Mouse (Mus musculus): ENCODE results near the gene Slc6a11. TPM values are rescaled to one million over a fixed set of nuclear protein-coding genes. Genes with fewer than 3 reads are reported as not detected.

Gene Slc6a11
- polyA plus RNA-seq, 1 experiment from 2014 or later: 33.4 TPM

- Histone ChIP-seq H3K9ac (no peak overlapping the region), H3K4me3 (no peak overlapping the region), H3K4me2 (no peak overlapping the region), H3K36me3 (no peaks in the 10 kb centered on the region), H3K27ac (replicated peaks) (peak overlapping the region; percentile 52), H3K9me3 (no peaks in the 10 kb centered on the region), H3K27me3 (0 out of 2 replicates have a peak, but pooled peaks cover 5% of the 10 kb centered on the region), H3K4me1 (replicated peaks) (peaks cover 24% of the 10 kb centered on the region)
- ATAC-seq (ENCODE audit: low read depth): peak; percentile 82
- 17% methylated on average over 6 of the region's 6 CpGs for WGBS
Observed at GRCm38 (mm10) chr6:114238892-114239644, 108.0 kb downstream of the Slc6a11 start.

- WGBS: 80% methylated on average over 11 of the region's 11 CpGs
- Histone ChIP-seq H3K9me3 (no peaks in the 10 kb centered on the region), H3K4me2 (no peak overlapping the region), H3K9ac (no peak overlapping the region), H3K4me3 (no peak overlapping the region), H3K27me3 (peaks cover 27% of the 10 kb centered on the region), H3K27ac (replicated peaks) (no peak overlapping the region), H3K4me1 (replicated peaks) (peaks cover 9% of the 10 kb centered on the region), H3K36me3 (no peaks in the 10 kb centered on the region)
- no peak for ATAC-seq (ENCODE audit: low read depth)
Observed at GRCm38 (mm10) chr6:114245665-114246064, 114.6 kb downstream of the Slc6a11 start.

GRCm38 (mm10) chr6:114250311-114250710 lies 119.3 kb downstream of the Slc6a11 start:
- WGBS: 6% methylated on average over 5 of the region's 5 CpGs
- peak overlapping the region; percentile 50 for H3K27ac ChIP-seq (replicated peaks)

GRCm38 (mm10) chr6:114254927-114255326 lies 123.9 kb downstream of the Slc6a11 start:
- Histone ChIP-seq H3K4me2 (no peak overlapping the region), H3K36me3 (no peaks in the 10 kb centered on the region), H3K9me3 (no peaks in the 10 kb centered on the region), H3K27ac (replicated peaks) (no peak overlapping the region), H3K27me3 (peaks cover 9% of the 10 kb centered on the region; the same call in 1 of the 2 replicates), H3K4me3 (no peak overlapping the region), H3K9ac (no peak overlapping the region), H3K4me1 (replicated peaks) (peaks cover 33% of the 10 kb centered on the region)
- WGBS: 63% methylated on average over 14 of the region's 14 CpGs
- no peak for ATAC-seq (ENCODE audit: low read depth)

More at GRCm38 (mm10) chr6:114250311-114250710, 119.3 kb downstream of the Slc6a11 start:
- Histone ChIP-seq H3K4me2 (no peak overlapping the region), H3K27me3 (peaks cover 30% of the 10 kb centered on the region), H3K36me3 (no peaks in the 10 kb centered on the region), H3K9ac (no peak overlapping the region), H3K4me1 (replicated peaks) (peaks cover 9% of the 10 kb centered on the region), H3K4me3 (no peak overlapping the region), H3K9me3 (no peaks in the 10 kb centered on the region)
- peak; percentile 66 for ATAC-seq (ENCODE audit: low read depth)

- Histone ChIP-seq H3K4me1 (replicated peaks) (peaks cover 43% of the 10 kb centered on the region), H3K9ac (no peak overlapping the region), H3K27ac (replicated peaks) (peak overlapping the region; percentile 75), H3K4me3 (no peak overlapping the region), H3K36me3 (no peaks in the 10 kb centered on the region), H3K9me3 (no peaks in the 10 kb centered on the region), H3K4me2 (no peak overlapping the region), H3K27me3 (peaks cover 7% of the 10 kb centered on the region; the same call in 1 of the 2 replicates)
- 76% methylated on average over 1 of the region's 1 CpGs for WGBS
- ATAC-seq (ENCODE audit: low read depth): peak; percentile 59; the same call in 1 of the 2 replicates
Observed at GRCm38 (mm10) chr6:114257762-114258361, 126.8 kb downstream of the Slc6a11 start.

- no peak for ATAC-seq (ENCODE audit: low read depth)
- H3K36me3 ChIP-seq: no peaks in the 10 kb centered on the region
- H3K4me1 ChIP-seq (replicated peaks): peaks cover 47% of the 10 kb centered on the region
Observed at GRCm38 (mm10) chr6:114258661-114259193, 127.7 kb downstream of the Slc6a11 start.

GRCm38 (mm10) chr6:114261609-114262008 lies 130.6 kb downstream of the Slc6a11 start:
- Histone ChIP-seq H3K4me3 (no peak overlapping the region), H3K27ac (replicated peaks) (no peak overlapping the region), H3K36me3 (no peaks in the 10 kb centered on the region), H3K9ac (no peak overlapping the region), H3K4me1 (replicated peaks) (peaks cover 70% of the 10 kb centered on the region), H3K27me3 (peaks cover 8% of the 10 kb centered on the region; the same call in 1 of the 2 replicates), H3K4me2 (no peak overlapping the region), H3K9me3 (no peaks in the 10 kb centered on the region)
- peak; percentile 30; the same call in 1 of the 2 replicates for ATAC-seq (ENCODE audit: low read depth)
- 54% methylated on average over 6 of the region's 6 CpGs for WGBS

More at GRCm38 (mm10) chr6:114258661-114259193, 127.7 kb downstream of the Slc6a11 start:
- Histone ChIP-seq H3K9me3 (no peaks in the 10 kb centered on the region), H3K9ac (no peak overlapping the region), H3K4me3 (no peak overlapping the region), H3K4me2 (no peak overlapping the region), H3K27me3 (peaks cover 8% of the 10 kb centered on the region; the same call in 1 of the 2 replicates), H3K27ac (replicated peaks) (peak overlapping the region; percentile 23; the same call in 1 of the 2 replicates)
- 41% methylated on average over 3 of the region's 3 CpGs for WGBS

- ATAC-seq (ENCODE audit: low read depth): no peak
- Histone ChIP-seq H3K9me3 (no peaks in the 10 kb centered on the region), H3K9ac (no peak overlapping the region), H3K36me3 (no peaks in the 10 kb centered on the region), H3K4me2 (no peak overlapping the region), H3K4me3 (no peak overlapping the region), H3K27me3 (peaks cover 8% of the 10 kb centered on the region; the same call in 1 of the 2 replicates), H3K27ac (replicated peaks) (peak overlapping the region; percentile 69), H3K4me1 (replicated peaks) (peaks cover 48% of the 10 kb centered on the region)
- WGBS: 20% methylated on average over 3 of the region's 3 CpGs
Observed at GRCm38 (mm10) chr6:114264010-114264409, 133.0 kb downstream of the Slc6a11 start.

GRCm38 (mm10) chr6:114264426-114264825 lies 133.4 kb downstream of the Slc6a11 start:
- 53% methylated on average over 5 of the region's 5 CpGs for WGBS
- Histone ChIP-seq H3K4me1 (replicated peaks) (peaks cover 46% of the 10 kb centered on the region), H3K27me3 (peaks cover 8% of the 10 kb centered on the region; the same call in 1 of the 2 replicates), H3K4me3 (no peak overlapping the region), H3K27ac (replicated peaks) (peak overlapping the region; percentile 69), H3K9me3 (no peaks in the 10 kb centered on the region), H3K9ac (no peak overlapping the region), H3K36me3 (no peaks in the 10 kb centered on the region), H3K4me2 (no peak overlapping the region)
- ATAC-seq (ENCODE audit: low read depth): no peak

GRCm38 (mm10) chr6:114266273-114266672 lies 135.2 kb downstream of the Slc6a11 start:
- ATAC-seq (ENCODE audit: low read depth): no peak
- H3K4me2 ChIP-seq: no peak overlapping the region
- H3K27me3 ChIP-seq: peaks cover 8% of the 10 kb centered on the region; the same call in 1 of the 2 replicates
- H3K9me3 ChIP-seq: no peaks in the 10 kb centered on the region
- no peak overlapping the region for H3K9ac ChIP-seq
- H3K36me3 ChIP-seq: no peaks in the 10 kb centered on the region
- no peak overlapping the region for H3K27ac ChIP-seq (replicated peaks)
- no peak overlapping the region for H3K4me3 ChIP-seq
- peaks cover 53% of the 10 kb centered on the region for H3K4me1 ChIP-seq (replicated peaks)

- no peak for ATAC-seq (ENCODE audit: low read depth)
- Histone ChIP-seq H3K36me3 (no peaks in the 10 kb centered on the region), H3K27me3 (peaks cover 12% of the 10 kb centered on the region; the same call in 1 of the 2 replicates)
Observed at GRCm38 (mm10) chr6:114267979-114268378, 136.9 kb downstream of the Slc6a11 start.

GRCm38 (mm10) chr6:114269589-114269988 lies 138.5 kb downstream of the Slc6a11 start:
- H3K9ac ChIP-seq: no peak overlapping the region
- no peaks in the 10 kb centered on the region for H3K36me3 ChIP-seq
- peaks cover 51% of the 10 kb centered on the region for H3K4me1 ChIP-seq (replicated peaks)
- no peak overlapping the region for H3K4me3 ChIP-seq
- no peak overlapping the region for H3K27ac ChIP-seq (replicated peaks)
- 96% methylated on average over 2 of the region's 2 CpGs for WGBS
- no peaks in the 10 kb centered on the region for H3K9me3 ChIP-seq
- no peak for ATAC-seq (ENCODE audit: low read depth)
- H3K4me2 ChIP-seq: no peak overlapping the region
- H3K27me3 ChIP-seq: 0 out of 2 replicates have a peak, but pooled peaks cover 11% of the 10 kb centered on the region

More at GRCm38 (mm10) chr6:114267979-114268378, 136.9 kb downstream of the Slc6a11 start:
- H3K4me1 ChIP-seq (replicated peaks): peaks cover 49% of the 10 kb centered on the region
- H3K4me3 ChIP-seq: no peak overlapping the region
- no peak overlapping the region for H3K4me2 ChIP-seq
- no peak overlapping the region for H3K27ac ChIP-seq (replicated peaks)
- H3K9ac ChIP-seq: no peak overlapping the region
- H3K9me3 ChIP-seq: no peaks in the 10 kb centered on the region
- WGBS: 18% methylated on average over 4 of the region's 4 CpGs

All from neural tube, embryonic 13.5 days (tissue).